Mouse (Mus musculus): ENCODE measurements around the gene Usp5.

DNA sequence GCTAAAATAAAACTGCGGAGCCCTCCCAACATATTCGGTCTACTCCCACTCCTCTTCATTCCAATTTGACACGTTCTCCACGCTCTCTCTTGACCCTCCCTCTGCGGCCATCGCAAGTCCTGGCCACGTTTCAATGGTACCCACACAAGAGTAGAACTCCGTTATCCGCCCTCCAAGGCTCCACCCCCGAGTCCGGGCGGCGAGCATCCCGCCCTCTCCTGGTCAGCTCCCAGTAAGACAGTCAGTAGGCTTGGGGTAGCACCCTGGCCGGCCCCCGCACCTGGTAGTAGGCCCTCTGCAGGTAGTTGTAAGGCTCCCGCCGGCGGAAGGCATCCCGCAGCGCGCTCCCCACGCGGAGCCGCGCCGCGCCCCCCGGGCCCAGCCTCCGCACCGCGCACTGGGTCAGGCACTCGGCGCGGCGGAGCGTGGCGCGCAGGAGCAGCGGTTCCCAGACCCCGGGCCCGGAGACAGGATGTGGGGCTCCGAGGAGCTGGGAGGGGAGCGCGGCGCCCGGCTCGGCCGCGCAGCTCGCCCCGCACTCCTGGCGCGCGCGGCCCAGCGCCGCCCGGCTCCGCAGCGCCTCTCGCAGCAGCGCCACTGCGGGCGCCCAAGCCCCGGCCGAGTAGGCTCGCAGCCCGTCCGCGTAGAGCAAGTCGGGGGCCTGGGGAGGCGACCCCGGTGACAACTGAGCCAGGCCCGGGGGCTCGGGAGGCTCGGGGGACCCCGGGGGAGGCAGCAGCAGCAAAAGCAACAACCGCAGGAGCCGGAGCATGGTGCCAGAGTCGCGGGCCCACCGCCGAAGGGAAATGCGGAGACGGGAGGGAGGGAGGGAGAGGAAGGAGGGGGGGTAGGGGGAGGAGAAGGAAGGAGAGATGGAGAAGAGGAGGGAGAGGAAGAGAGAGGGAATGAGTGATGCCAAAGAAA, 27.9 kb upstream of the Usp5 start, which contains the start of gene P3h3:
- no peak for TF ChIP-seq POLR2A (IDR thresholded peaks at IDR 0.05; ENCODE audit: control insufficient read depth, low read depth, low read length)
- TF ChIP-seq CTCF (IDR thresholded peaks at IDR 0.05; ENCODE audit: control insufficient read depth, insufficient read depth, insufficient replicate concordance, low read depth, low read length): 0 out of 2 replicates have a peak, but pooled peaks have one; percentile 28
